Mouse (Mus musculus) left cerebral cortex, postnatal 25 days (tissue): Measurements from ENCODE around the gene Gm49450. TPM values are rescaled to one million over a fixed set of nuclear protein-coding genes. Genes with fewer than 3 reads are reported as not detected.

ENCODE experiments used
- DNase-seq, 2 experiments: peaks; one replicate each; pipeline ENCODE4 v3.0.0; 2022; ENCODE audit warnings: low spot score in 2 of 2, mixed read lengths in 1 of 2
- intact Hi-C: fragments of 180-260 bp; cut with DNase I; formaldehyde crosslinking; loops from one replicate; pipeline ENCODE4 v1.15.1; 2025
- total RNA-seq, 2 experiments: library from RNA; stranded (reverse); gene quantifications; 2 replicates each; pipeline ENCODE4 v1.2.3; 2021

Gm49450 gene
- total RNA-seq, 2 experiments from 2014 or later, result not detected

DNA sequence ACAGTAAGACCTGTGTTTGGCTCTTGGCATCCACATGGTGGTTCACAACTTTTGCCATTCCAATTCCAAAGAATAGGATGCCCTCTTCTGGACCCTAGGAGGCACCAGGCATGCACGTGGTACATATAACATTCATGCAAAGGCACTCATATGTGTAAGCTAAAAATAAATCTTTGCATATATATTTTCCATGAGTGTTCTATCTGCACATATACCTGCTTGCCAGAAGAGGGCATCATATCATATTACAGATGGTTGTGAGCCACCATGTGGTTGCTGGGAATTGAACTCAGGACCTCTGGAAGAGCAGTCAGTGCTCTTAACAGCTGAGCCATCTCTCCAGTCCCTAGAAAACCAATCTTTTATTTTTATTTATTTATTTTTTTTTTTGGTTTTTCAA is 51.8 kb downstream of the Gm49450 start:
- no peak for DNase-seq
- intact Hi-C loops, result no loop called here

- intact Hi-C loops, result no loop called here
These were observed 55.2 kb downstream of the Gm49450 start, which contains the start of gene Dhh for GRCm38 (mm10) chr15:98897928-98898800. Dhh (minus strand) TSS chr15:98898540.

DNA sequence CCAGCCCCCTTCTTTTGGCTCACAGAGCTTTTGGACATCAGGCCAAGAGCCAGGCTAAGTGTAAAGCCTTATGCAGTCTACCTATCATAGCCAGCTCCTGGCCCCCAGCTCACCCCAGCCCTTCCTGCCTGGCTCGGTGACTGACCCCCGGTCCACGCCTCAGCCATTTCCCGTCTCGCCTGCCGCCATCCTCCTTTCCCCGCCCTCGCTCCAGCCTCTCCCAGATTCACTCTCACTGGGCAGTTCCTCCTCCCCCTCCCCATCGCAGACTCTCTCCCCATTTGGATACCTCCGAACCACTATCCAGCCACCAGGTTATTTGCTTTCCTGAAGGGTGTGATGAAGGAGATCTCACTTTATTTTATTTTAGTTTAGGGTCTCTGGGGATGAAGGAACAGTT is 55.9 kb downstream of the Gm49450 start:
- no peak for DNase-seq
- intact Hi-C loops, result no loop called here

More at GRCm38 (mm10) chr15:98897928-98898800, 55.2 kb downstream of the Gm49450 start, which contains the start of gene Dhh:
- DNase-seq, result no peak

DNA sequence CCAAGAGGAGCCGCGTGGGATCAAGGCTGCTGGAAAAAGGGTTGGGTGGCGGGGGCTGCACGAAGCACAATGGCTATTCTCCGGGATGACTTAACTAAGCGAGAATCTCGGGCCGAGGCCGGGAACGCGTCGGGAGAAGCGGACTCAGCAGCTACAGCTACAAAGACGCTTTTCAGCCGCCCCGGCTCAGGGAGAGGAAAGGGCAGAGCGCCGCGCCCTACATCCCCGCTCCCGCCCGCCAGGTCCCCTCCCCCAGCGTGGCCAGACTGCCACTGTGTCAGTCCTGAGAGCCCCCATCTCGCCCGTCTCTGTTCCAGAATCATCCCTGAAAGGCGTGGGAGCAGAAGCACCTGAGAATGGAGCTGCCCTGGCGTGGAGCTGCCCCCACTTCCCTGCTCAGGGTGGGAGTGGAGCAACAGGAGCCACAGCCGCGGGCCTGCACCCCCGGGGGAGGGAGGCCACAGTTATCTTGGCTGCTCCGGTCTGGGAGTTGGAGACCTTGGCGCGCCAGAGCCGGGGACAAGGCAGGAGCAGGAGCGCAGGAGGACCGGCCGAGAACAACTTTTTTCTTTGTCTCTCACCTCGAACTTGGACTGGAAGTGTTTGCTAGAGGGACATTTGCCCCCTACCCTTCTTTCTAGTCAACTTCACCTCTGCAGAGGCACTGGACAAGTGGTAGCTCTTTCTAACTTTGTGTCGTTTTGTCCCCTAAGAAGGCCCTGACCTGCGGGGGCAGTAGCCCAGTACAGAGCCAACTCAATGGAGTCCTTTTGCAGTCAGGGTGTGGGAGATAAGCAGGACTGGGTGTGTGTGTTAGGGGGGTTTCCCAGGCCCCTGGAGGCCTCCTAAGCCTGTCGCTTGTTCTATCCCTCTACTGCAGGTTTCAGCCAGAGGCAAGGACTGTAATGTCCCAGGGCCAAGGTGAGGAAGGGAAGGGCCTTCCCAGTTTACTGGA is 57.4 kb downstream of the Gm49450 start:
- intact Hi-C loops, result no loop called here
- DNase-seq, result no peak

DNA sequence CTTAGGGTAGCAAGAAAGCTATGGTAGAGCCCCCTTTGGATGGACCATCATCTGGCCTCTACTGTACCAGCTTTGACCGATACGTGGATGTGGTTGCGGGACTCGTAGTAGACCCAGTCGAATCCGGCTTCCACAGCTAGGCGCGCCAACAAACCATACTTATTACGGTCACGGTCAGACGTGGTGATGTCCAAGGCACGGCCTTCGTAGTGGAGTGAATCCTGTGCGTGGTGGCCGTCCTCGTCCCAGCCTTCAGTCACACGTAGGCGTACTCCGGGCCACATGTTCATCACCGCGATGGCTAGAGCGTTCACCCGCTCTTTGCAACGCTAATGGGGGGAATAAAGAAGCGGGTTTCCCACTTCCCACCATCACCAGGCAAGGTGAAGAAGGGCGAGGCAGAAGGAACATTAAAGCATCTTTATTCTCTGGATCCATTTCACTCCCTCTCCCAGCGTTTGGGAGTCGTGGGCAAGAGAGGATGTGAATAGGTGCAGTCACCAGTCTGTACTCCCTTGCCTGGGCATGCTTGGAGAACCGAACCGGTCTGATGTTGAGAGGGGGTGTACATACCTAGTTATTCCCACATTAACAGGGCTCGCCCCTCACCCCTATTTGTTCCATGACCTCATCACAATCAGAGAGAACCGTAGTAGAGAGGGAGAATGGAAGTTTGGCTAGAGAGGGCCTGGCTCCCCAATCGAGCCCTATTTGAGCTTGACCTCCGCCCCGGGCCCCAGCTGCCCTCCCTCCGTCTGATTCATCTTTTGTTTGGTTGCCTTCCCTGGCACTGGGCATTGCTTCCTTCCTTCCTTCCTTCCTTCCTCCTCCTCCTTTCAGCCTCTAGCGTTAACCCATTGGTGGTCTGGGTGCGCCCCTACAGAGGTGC is 58.4 kb downstream of the Gm49450 start:
- intact Hi-C loops, result no loop called here
- no peak for DNase-seq

DNA sequence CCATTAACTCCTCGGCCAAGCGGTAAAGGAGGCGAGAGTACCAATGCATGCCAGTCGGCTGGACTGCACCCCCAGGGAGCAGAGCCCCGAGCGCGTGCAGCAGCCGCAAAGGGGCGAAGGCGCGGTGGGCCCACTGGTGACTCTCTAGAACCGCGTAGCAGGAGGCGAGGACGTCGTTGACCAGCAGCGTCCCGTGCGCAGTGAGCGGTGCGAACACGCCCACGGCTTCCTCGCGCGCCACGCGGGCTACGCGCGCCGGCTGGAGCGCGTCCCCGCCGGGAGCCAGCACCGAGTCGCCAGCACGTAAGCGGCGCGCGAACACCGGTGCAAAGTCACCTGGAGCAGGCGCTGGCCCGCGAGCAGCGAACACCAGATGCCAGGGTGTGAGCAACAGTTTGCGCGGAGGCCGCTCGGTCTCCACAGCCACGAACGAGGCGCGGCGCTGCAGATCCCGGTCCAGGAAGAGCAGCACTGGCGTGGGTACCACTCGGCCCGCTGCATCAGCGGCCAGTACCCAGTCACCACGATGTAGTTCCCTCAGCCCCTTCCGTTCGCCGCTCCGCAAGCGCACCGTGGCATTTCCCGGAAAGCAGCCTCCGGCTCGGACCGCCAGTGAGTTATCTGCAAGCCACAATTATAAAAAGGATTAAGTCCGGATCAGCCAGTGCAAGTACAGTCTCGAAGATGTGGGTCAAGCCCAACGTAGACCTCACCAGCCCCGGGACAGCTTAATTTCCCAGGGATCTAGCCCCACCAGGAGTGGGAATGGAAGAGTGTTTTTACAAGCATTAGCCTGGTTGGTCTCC is 59.2 kb downstream of the Gm49450 start, which contains the start of gene Rhebl1:
TSS of gene Rhebl1 (minus strand) at position 601 of the 806 bp plus-strand sequence.
- intact Hi-C loops, result loop anchor here (2.0 kb wide), 1 partner anchor 35 kb away; no protein-coding TSS in a partner anchor
- peak; percentile 49 to 59 for DNase-seq

DNA sequence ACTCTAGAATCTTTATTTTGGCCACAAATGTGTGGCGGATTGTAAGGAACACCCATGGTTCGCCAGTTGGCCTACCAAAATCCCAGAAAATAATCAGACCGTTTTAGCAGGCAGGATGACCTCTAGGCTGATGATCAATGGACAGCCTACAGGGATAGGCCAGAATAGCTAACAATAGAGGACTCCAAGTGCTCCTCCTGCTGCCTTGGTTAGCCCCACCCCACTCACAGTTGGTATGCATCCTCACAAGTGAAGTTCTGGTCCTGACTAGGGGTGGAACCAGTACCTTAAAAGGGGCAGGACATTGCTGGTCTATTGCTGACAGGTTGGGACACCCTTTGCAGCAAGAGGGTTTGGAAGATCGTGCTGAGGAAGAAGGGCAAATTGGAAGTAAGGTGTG is 60.3 kb downstream of the Gm49450 start:
- no peak for DNase-seq
- intact Hi-C loops, result loop anchor here (2.0 kb wide), 1 partner anchor 36 kb away; no protein-coding TSS in a partner anchor

- peak; percentile 64 to 83 for DNase-seq
- intact Hi-C loops, result loop anchor here (1.0 to 2.0 kb wide), 2 partner anchors 37 to 102 kb away; no protein-coding TSS in a partner anchor
These were observed 61.3 kb downstream of the Gm49450 start for GRCm38 (mm10) chr15:98891907-98892606.

- intact Hi-C loops, result no loop called here
- no peak for DNase-seq
These were observed 62.1 kb downstream of the Gm49450 start for GRCm38 (mm10) chr15:98891198-98891742.

- intact Hi-C loops, result loop anchor here (10.0 kb wide), 1 partner anchor 207 kb away; the partner anchor contains the start of gene Dnajc22
- no peak for DNase-seq
These were observed 65.8 kb downstream of the Gm49450 start for GRCm38 (mm10) chr15:98887526-98887925.

- DNase-seq, result no peak
- intact Hi-C loops, result loop anchor here (10.0 kb wide), 1 partner anchor 208 kb away; the partner anchor contains the start of gene Dnajc22
These were observed 66.5 kb downstream of the Gm49450 start for GRCm38 (mm10) chr15:98886667-98887387.

DNA sequence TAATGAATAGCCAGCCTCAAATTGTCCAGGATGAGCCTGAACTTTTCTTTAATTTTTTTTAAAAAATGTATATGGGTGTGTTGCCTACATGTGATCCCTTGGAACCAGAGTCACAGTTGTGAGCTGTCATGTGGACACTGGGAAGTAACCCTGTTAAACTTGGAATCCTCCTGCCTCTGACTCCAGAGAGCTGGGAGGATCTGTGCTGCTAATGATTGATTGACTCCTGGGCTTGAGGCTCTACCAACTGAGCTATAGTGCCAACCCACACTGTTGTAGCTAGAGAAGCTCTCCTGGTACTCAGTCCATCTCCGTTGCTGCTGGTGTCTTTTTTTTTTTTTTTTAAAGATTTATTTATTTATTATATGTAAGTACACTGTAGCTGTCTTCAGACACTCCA is 69.2 kb downstream of the Gm49450 start:
- intact Hi-C loops, result loop anchor here (10.0 kb wide), 1 partner anchor 211 kb away; the partner anchor contains the start of gene Dnajc22
- no peak for DNase-seq

DNA sequence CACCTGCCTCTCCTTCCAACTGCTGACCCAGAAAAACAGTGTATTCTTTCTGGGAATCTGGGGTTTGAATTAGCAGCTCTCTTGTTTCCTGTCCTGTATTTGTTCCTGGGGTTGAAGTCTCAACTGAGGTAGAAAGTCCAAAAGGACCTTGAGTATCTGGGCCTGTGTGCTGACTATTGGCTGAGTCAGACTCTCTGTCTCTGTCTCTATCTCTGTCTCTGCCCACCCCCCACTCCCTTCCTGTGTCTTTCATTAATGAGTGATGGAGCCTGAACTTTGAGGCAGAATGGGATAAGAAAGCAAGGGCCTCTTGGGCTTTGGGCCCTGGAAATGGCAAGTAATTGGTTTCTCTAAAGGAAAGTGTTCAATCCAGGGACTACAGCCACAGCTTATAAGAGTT is 69.7 kb downstream of the Gm49450 start:
- intact Hi-C loops, result loop anchor here (10.0 kb wide), 1 partner anchor 211 kb away; the partner anchor contains the start of gene Dnajc22
- no peak for DNase-seq
